Mouse (Mus musculus) ES-Bruce4 (cell line): ENCODE results near the gene Gm11985.

Experiments used
- CTCF ChIP-seq: IDR thresholded peaks from one replicate; pipeline ENCODE4 v1.8.1; 2011; ENCODE audit warnings: low read depth, low read length
- EP300 ChIP-seq: IDR thresholded peaks from 2 replicates; pipeline ENCODE4 v1.6.1; 2011; ENCODE audit warnings: low read depth, low read length; ENCODE audit not compliant: insufficient read depth
- POLR2A ChIP-seq: IDR thresholded peaks from one replicate; pipeline ENCODE4 v1.8.1; 2011; ENCODE audit warnings: low read length; ENCODE audit not compliant: insufficient read depth

- TF ChIP-seq POLR2A (no peak), CTCF (no peak), EP300 (no peak)
Observed at GRCm38 (mm10) chr11:7193134-7193533, 4.8 kb upstream of the Gm11985 start.
